Mouse (Mus musculus): ENCODE results near the gene Smurf1. TPM values are rescaled to one million over a fixed set of nuclear protein-coding genes. Genes with fewer than 3 reads are reported as not detected.

The Smurf1 gene
- polyA plus RNA-seq, 1 experiment from 2014 or later: 2.1 TPM

DNA sequence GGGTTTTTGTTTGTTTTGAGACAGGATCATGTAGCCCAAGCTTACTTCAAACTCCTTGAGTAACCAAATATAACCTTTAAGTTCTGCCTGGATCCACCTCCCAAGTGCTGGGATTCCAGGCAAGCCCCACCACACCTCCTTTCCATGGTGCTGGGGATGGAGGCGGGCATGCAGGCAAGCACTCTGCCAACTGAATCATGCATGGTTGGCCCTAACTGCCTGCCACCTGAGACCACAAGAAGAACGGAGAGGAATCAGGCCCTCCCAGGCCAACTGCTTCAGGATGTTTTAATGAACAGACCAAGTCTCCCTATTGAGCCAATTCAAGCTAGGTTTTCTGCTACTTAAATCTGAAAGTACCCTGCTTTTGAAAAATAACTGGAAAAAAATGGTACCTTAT lies 13.1 kb downstream of the Smurf1 start:
- H3K9ac ChIP-seq: no peak overlapping the region
- peaks cover 2% of the 10 kb centered on the region; the same call in 1 of the 2 replicates for H3K4me1 ChIP-seq (replicated peaks)
- no peak overlapping the region for H3K27ac ChIP-seq
- H3K4me2 ChIP-seq: no peak overlapping the region
- no peaks in the 10 kb centered on the region for H3K27me3 ChIP-seq
- H3K4me3 ChIP-seq (replicated peaks): no peak overlapping the region
- 56% methylated on average over 2 of the region's 2 CpGs for WGBS (ENCODE audit: insufficient replicate concordance)
- no peaks in the 10 kb centered on the region for H3K36me3 ChIP-seq
- H3K9me3 ChIP-seq (replicated peaks): no peaks in the 10 kb centered on the region
- DNase-seq: no peak
- no peak for ATAC-seq (ENCODE audit: low read depth)

GRCm38 (mm10) chr5:144950428-144951051 lies 15.1 kb downstream of the Smurf1 start:
- Histone ChIP-seq H3K9me3 (replicated peaks) (no peaks in the 10 kb centered on the region), H3K4me1 (replicated peaks) (no peaks in the 10 kb centered on the region; the same call in 1 of the 2 replicates), H3K9ac (no peak overlapping the region), H3K4me2 (no peak overlapping the region), H3K4me3 (replicated peaks) (no peak overlapping the region), H3K27ac (no peak overlapping the region), H3K36me3 (no peaks in the 10 kb centered on the region), H3K27me3 (no peaks in the 10 kb centered on the region)
- 71% methylated on average over 5 of the region's 5 CpGs for WGBS (ENCODE audit: insufficient replicate concordance)
- ATAC-seq (ENCODE audit: low read depth) (no peak), DNase-seq (no peak)

GRCm38 (mm10) chr5:144949856-144950255 lies 15.8 kb downstream of the Smurf1 start:
- no peak overlapping the region for H3K9ac ChIP-seq
- H3K36me3 ChIP-seq: no peaks in the 10 kb centered on the region
- DNase-seq (no peak), ATAC-seq (ENCODE audit: low read depth) (no peak)
- no peaks in the 10 kb centered on the region for H3K9me3 ChIP-seq (replicated peaks)
- no peaks in the 10 kb centered on the region for H3K27me3 ChIP-seq
- H3K4me3 ChIP-seq (replicated peaks): no peak overlapping the region
- H3K4me2 ChIP-seq: no peak overlapping the region
- no peak overlapping the region for H3K27ac ChIP-seq
- 82% methylated on average over 4 of the region's 4 CpGs for WGBS (ENCODE audit: insufficient replicate concordance)
- H3K4me1 ChIP-seq (replicated peaks): no peaks in the 10 kb centered on the region; the same call in 1 of the 2 replicates

- H3K36me3 ChIP-seq: no peaks in the 10 kb centered on the region
- no peaks in the 10 kb centered on the region for H3K27me3 ChIP-seq
- DNase-seq (no peak), ATAC-seq (ENCODE audit: low read depth) (no peak)
- H3K9me3 ChIP-seq (replicated peaks): no peaks in the 10 kb centered on the region
- WGBS (ENCODE audit: insufficient replicate concordance): 64% methylated on average over 11 of the region's 11 CpGs
- H3K4me1 ChIP-seq (replicated peaks): no peaks in the 10 kb centered on the region; the same call in 1 of the 2 replicates
- no peak overlapping the region for H3K27ac ChIP-seq
- no peak overlapping the region for H3K4me3 ChIP-seq (replicated peaks)
- H3K4me2 ChIP-seq: no peak overlapping the region
- no peak overlapping the region for H3K9ac ChIP-seq
Observed at GRCm38 (mm10) chr5:144948422-144948821, 17.2 kb downstream of the Smurf1 start.

DNA sequence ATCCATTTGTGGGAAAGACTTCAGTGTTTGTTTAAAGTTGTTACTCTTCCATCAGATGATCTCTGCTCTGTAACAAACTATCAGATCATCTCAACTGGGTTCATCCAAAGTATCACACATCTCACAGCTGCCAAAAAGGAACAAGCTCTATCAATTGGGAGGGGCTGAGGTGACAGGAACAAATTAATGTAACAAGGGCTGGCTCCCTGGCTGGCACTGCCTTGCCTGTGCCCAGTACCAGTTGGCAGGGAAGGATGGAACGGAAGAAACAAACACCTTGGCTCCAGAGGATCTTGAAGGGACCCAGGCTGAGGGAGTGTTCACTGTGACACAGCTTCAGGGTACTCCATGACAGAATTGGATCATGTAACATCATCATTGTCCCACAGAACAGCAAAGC lies 17.6 kb downstream of the Smurf1 start:
- Histone ChIP-seq H3K9ac (no peak overlapping the region), H3K4me1 (replicated peaks) (no peaks in the 10 kb centered on the region; the same call in 1 of the 2 replicates), H3K9me3 (replicated peaks) (no peaks in the 10 kb centered on the region), H3K4me3 (replicated peaks) (no peak overlapping the region), H3K27ac (no peak overlapping the region), H3K36me3 (no peaks in the 10 kb centered on the region), H3K4me2 (no peak overlapping the region), H3K27me3 (no peaks in the 10 kb centered on the region)
- WGBS (ENCODE audit: insufficient replicate concordance): 69% methylated on average over 1 of the region's 1 CpGs
- ATAC-seq (ENCODE audit: low read depth) (no peak), DNase-seq (no peak)

DNA sequence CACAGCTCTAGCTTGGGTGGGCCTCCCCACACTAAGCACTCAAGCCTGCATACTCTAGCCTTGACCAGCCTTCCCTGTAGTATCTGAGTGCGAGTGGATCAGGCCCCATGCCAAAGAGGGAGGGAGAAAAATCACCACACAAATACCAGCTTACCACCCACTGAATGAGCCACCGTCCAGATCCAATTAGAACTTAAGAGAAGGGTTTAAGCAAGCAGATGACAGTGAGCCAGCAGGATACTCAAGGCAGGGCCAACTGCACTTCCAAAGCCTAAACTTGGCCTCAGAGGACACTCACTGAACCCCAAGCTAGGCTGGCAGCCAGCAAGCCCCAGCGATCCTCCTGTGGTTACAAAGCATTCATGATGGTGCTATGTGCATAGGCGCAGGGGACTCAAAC lies 19.6 kb downstream of the Smurf1 start:
- no peaks in the 10 kb centered on the region for H3K27me3 ChIP-seq
- H3K4me1 ChIP-seq (replicated peaks): no peaks in the 10 kb centered on the region; the same call in 1 of the 2 replicates
- DNase-seq (no peak), ATAC-seq (ENCODE audit: low read depth) (no peak)
- no peaks in the 10 kb centered on the region for H3K9me3 ChIP-seq (replicated peaks)
- no peak overlapping the region for H3K27ac ChIP-seq
- no peaks in the 10 kb centered on the region for H3K36me3 ChIP-seq
- no peak overlapping the region for H3K9ac ChIP-seq
- no peak overlapping the region for H3K4me2 ChIP-seq
- 68% methylated on average over 4 of the region's 4 CpGs for WGBS (ENCODE audit: insufficient replicate concordance)
- H3K4me3 ChIP-seq (replicated peaks): no peak overlapping the region

DNA sequence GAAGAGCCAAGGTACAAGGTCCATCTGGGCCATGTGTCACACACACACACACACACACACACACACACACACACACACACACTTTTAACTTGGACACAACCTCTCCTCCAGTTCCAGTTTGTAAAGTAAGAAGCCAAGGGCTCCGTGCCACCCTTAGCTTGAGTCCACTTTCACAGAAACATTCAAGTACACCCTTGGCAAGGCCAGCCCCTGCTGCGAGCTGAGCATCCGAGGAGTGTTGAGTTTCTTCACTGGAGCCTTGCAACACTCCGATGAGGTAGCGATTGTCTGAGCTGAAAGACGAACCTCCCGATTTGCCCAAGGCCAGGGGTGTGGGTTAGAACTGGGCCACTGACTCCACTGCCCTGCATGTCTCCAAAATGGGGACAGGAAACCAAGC lies 20.7 kb downstream of the Smurf1 start:
- ATAC-seq (ENCODE audit: low read depth): no peak

DNA sequence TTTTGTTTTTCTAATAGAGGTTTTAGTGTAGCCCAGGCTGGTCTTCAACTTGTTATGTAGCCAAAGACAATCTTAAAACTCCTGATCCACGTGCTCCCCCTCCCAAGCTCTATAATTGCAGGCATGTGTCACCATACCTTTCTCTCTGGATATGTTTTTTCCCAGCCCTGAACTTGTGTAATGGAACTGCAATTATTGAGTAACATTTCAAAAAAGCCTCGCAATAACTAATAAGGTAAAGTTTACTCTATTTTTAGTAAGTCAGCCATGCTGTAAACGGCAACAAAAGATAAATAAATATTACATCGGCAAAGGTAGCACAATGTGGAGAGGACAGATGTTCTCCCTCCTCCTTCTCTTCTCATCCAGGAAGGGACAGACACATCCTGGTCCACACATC lies 21.3 kb downstream of the Smurf1 start:
- H3K36me3 ChIP-seq: no peaks in the 10 kb centered on the region
- ATAC-seq (ENCODE audit: low read depth) (no peak), DNase-seq (no peak)
- no peak overlapping the region for H3K4me2 ChIP-seq
- H3K27me3 ChIP-seq: no peaks in the 10 kb centered on the region
- 56% methylated on average over 4 of the region's 4 CpGs for WGBS (ENCODE audit: insufficient replicate concordance)
- H3K9ac ChIP-seq: no peak overlapping the region
- no peaks in the 10 kb centered on the region; the same call in 1 of the 2 replicates for H3K4me1 ChIP-seq (replicated peaks)
- H3K4me3 ChIP-seq (replicated peaks): no peak overlapping the region
- H3K9me3 ChIP-seq (replicated peaks): no peaks in the 10 kb centered on the region
- H3K27ac ChIP-seq: no peak overlapping the region

More for the DNA sequence above, 20.7 kb downstream of the Smurf1 start:
- no peak for DNase-seq
- H3K36me3 ChIP-seq: no peaks in the 10 kb centered on the region
- H3K4me1 ChIP-seq (replicated peaks): no peaks in the 10 kb centered on the region; the same call in 1 of the 2 replicates
- no peak overlapping the region for H3K4me3 ChIP-seq (replicated peaks)
- H3K4me2 ChIP-seq: no peak overlapping the region
- no peak overlapping the region for H3K9ac ChIP-seq
- no peaks in the 10 kb centered on the region for H3K9me3 ChIP-seq (replicated peaks)
- WGBS (ENCODE audit: insufficient replicate concordance): 74% methylated on average over 7 of the region's 7 CpGs
- H3K27me3 ChIP-seq: no peaks in the 10 kb centered on the region
- H3K27ac ChIP-seq: no peak overlapping the region

DNA sequence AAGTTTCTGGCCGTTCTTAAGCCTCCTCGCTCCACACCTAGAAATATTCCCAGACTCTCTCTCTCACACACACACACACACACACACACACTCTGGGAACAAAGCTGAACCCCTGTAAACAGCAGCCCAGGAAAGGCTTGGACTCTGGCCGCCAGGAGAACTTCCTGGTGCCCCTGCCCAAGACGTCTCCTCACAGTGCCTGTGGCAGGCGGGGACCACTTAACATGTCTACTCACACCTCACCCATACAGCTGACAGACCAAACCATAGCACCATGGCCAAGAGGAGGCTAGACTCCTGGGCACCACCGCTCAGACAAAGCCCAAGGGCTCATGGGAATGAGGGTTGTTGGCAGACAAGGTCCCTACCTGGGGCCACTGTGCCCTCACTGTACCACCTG lies 22.3 kb downstream of the Smurf1 start:
- no peaks in the 10 kb centered on the region for H3K9me3 ChIP-seq (replicated peaks)
- no peaks in the 10 kb centered on the region for H3K27me3 ChIP-seq
- H3K4me1 ChIP-seq (replicated peaks): no peaks in the 10 kb centered on the region; the same call in 1 of the 2 replicates
- no peak for DNase-seq
- H3K9ac ChIP-seq: no peak overlapping the region
- no peak overlapping the region for H3K27ac ChIP-seq
- H3K4me3 ChIP-seq (replicated peaks): no peak overlapping the region
- no peak for ATAC-seq (ENCODE audit: low read depth)
- 54% methylated on average over 6 of the region's 6 CpGs for WGBS (ENCODE audit: insufficient replicate concordance)
- no peaks in the 10 kb centered on the region for H3K36me3 ChIP-seq
- H3K4me2 ChIP-seq: no peak overlapping the region

DNA sequence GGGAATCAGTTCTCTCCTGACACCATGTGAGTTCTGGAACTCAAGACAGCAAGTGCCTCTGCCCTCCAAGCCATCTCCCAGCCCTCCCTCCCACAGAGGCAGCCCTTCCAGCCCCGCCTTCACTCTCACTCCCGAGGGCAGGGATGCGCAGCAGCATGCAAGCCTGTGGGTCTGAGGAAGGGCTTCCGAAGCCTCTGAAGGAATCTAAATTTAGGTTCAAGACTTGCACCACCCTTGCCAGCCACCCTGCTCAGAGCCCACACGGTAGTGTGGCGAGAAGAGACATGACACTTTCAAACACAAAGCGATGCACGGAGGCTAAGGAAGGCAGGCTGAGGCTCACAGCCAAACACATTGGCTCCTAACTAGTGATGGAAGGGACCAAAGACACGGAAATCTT lies 23.2 kb downstream of the Smurf1 start:
- Histone ChIP-seq H3K4me1 (replicated peaks) (no peaks in the 10 kb centered on the region), H3K27ac (no peak overlapping the region), H3K4me2 (no peak overlapping the region), H3K36me3 (no peaks in the 10 kb centered on the region), H3K9me3 (replicated peaks) (no peaks in the 10 kb centered on the region), H3K9ac (no peak overlapping the region), H3K27me3 (no peaks in the 10 kb centered on the region), H3K4me3 (replicated peaks) (no peak overlapping the region)
- WGBS (ENCODE audit: insufficient replicate concordance): 70% methylated on average over 9 of the region's 9 CpGs
- ATAC-seq (ENCODE audit: low read depth) (no peak), DNase-seq (no peak)

DNA sequence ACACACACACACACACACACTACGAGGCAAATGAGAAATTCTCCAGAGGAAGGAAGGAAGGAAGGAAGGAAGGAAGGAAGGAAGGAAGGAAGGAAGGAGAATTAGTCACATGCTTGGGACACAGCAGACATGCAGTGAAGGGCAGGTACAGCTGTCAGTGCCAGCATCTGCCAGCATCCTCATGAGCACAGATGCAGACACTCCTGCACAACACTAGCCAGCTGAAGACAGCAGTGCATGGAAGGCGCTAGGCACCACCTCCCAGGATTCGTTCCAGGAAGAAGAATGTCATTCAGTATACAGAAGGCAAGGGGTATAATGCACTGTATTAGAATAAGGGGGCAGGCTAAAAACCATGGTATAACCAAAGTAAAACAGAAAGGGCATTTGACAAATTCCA lies 24.7 kb downstream of the Smurf1 start:
- 68% methylated on average over 3 of the region's 3 CpGs for WGBS (ENCODE audit: insufficient replicate concordance)
- Histone ChIP-seq H3K27ac (no peak overlapping the region), H3K9ac (no peak overlapping the region), H3K4me2 (no peak overlapping the region), H3K27me3 (no peaks in the 10 kb centered on the region), H3K36me3 (no peaks in the 10 kb centered on the region), H3K4me1 (replicated peaks) (no peaks in the 10 kb centered on the region), H3K4me3 (replicated peaks) (no peak overlapping the region), H3K9me3 (replicated peaks) (no peaks in the 10 kb centered on the region)
- ATAC-seq (ENCODE audit: low read depth) (no peak), DNase-seq (no peak)

- ATAC-seq (ENCODE audit: low read depth) (no peak), DNase-seq (no peak)
- H3K27ac ChIP-seq: no peak overlapping the region
- peaks cover 13% of the 10 kb centered on the region for H3K4me1 ChIP-seq (replicated peaks)
- WGBS (ENCODE audit: insufficient replicate concordance): 29% methylated on average over 2 of the region's 2 CpGs
- no peaks in the 10 kb centered on the region for H3K36me3 ChIP-seq
- H3K27me3 ChIP-seq: no peaks in the 10 kb centered on the region
- H3K9ac ChIP-seq: no peak overlapping the region
- H3K9me3 ChIP-seq (replicated peaks): no peaks in the 10 kb centered on the region
- no peak overlapping the region for H3K4me2 ChIP-seq
- H3K4me3 ChIP-seq (replicated peaks): no peak overlapping the region
Observed at GRCm38 (mm10) chr5:144937304-144937703, 28.3 kb downstream of the Smurf1 start.
